Mouse (Mus musculus) gastrocnemius, postnatal 25 days (tissue): ENCODE results near the gene 9430097D07Rik. TPM values are rescaled to one million over a fixed set of nuclear protein-coding genes. Genes with fewer than 3 reads are reported as not detected.

Experiments
- DNase-seq: peaks from one replicate; pipeline ENCODE4 v3.0.0; 2022
- long read RNA-seq, 2 experiments: library from polyadenylated mRNA; stranded (forward); transcript quantifications; one replicate each; pipeline ENCODE4 v2.0.0; 2021
- total RNA-seq, 2 experiments: library from RNA; stranded (reverse); gene quantifications; 1 replicate in 1 of 2; 2 replicates in 1 of 2; pipeline ENCODE4 v1.2.3; 2021

The 9430097D07Rik gene
- total RNA-seq, result not detected
- long read RNA-seq, experiment 1, result 0 reads
- long read RNA-seq, experiment 2, result 0 reads

GRCm38 (mm10) chr2:32575586-32576160, at the start of gene 9430097D07Rik:
TSS of gene 9430097D07Rik (minus strand) at chr2:32575684.
- no peak for DNase-seq

- no peak for DNase-seq
Measured at GRCm38 (mm10) chr2:32624111-32624748, 48.7 kb upstream of the 9430097D07Rik start.

GRCm38 (mm10) chr2:32621517-32621859, 46.0 kb upstream of the 9430097D07Rik start, which contains the start of gene Ak1:
TSS of gene Ak1 (plus strand) at chr2:32621758.
- no peak for DNase-seq

- peak; percentile 63 for DNase-seq
Measured at GRCm38 (mm10) chr2:32620682-32621516, 45.4 kb upstream of the 9430097D07Rik start.

- no peak for DNase-seq
Measured at GRCm38 (mm10) chr2:32618051-32618450, 42.6 kb upstream of the 9430097D07Rik start.

- no peak for DNase-seq
Measured at GRCm38 (mm10) chr2:32617601-32618000, 42.1 kb upstream of the 9430097D07Rik start.

- no peak for DNase-seq
Measured at GRCm38 (mm10) chr2:32617109-32617508, 41.6 kb upstream of the 9430097D07Rik start.

- no peak for DNase-seq
Measured at GRCm38 (mm10) chr2:32612274-32612673, 36.8 kb upstream of the 9430097D07Rik start.

GRCm38 (mm10) chr2:32610610-32611229, 35.2 kb upstream of the 9430097D07Rik start:
- no peak for DNase-seq

GRCm38 (mm10) chr2:32608778-32609435, 33.4 kb upstream of the 9430097D07Rik start:
- no peak for DNase-seq

GRCm38 (mm10) chr2:32608141-32608777, 32.8 kb upstream of the 9430097D07Rik start:
- DNase-seq, result peak; percentile 86

- peak; percentile 60 for DNase-seq
Measured at GRCm38 (mm10) chr2:32607262-32607947, 31.9 kb upstream of the 9430097D07Rik start.

GRCm38 (mm10) chr2:32606161-32607142, 31.0 kb upstream of the 9430097D07Rik start:
- DNase-seq, result peak; percentile 90

GRCm38 (mm10) chr2:32604631-32605030, 29.1 kb upstream of the 9430097D07Rik start:
- no peak for DNase-seq

- peak; percentile 76 for DNase-seq
Measured at GRCm38 (mm10) chr2:32602600-32603054, 27.1 kb upstream of the 9430097D07Rik start.

GRCm38 (mm10) chr2:32601417-32602065, 26.1 kb upstream of the 9430097D07Rik start:
- DNase-seq, result peak; percentile 43

GRCm38 (mm10) chr2:32599409-32599808, 23.9 kb upstream of the 9430097D07Rik start, which contains the start of gene St6galnac6:
TSS of gene St6galnac6 (plus strand) at chr2:32599709.
- DNase-seq, result no peak

GRCm38 (mm10) chr2:32598506-32598905, 23.0 kb upstream of the 9430097D07Rik start:
- DNase-seq, result no peak

GRCm38 (mm10) chr2:32597699-32598098, 22.2 kb upstream of the 9430097D07Rik start:
- DNase-seq, result no peak
